Mouse (Mus musculus): Measurements from ENCODE around the gene Olfr1176. TPM values are rescaled to one million over a fixed set of nuclear protein-coding genes. Genes with fewer than 3 reads are reported as not detected.

The Olfr1176 gene
- polyA plus RNA-seq (2016; fragmentation: Nextera tagmentation; extraction: Ambion mirVana) = not detected in 2 replicates

DNA sequence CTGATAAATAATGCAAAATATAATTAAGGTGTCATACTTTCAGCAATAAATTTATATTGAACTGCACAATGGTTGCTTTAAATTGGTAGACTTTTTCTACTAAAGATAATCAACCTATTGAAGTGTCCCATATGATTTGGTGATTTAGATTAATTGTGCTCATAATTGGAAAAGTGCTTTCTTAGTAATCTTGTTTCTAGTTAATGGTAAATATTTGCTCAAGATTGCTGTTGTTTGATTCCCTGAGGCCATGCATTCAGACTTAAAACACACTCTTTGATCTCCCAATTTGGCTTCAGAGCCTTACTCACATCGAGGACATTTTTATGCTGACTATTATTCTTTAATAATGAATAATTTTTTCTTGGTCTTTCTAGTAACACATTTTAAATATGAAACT, at the start of gene Olfr1176:
TSS of gene Olfr1176 (plus strand) at position 301 of the 400 bp plus-strand sequence.
- H3K27ac ChIP-seq (replicated peaks) = no peak within 1 kb of the TSS
- H3K4me1 ChIP-seq = no peaks in the 10 kb centered on the region
- no peak for DNase-seq (ENCODE audit: low spot score)
- no peaks in the 10 kb centered on the region for H3K9me3 ChIP-seq (replicated peaks)
- H3K36me3 ChIP-seq = no peaks in the 10 kb centered on the region
- H3K4me3 ChIP-seq = no peak within 1 kb of the TSS
- H3K27me3 ChIP-seq (ENCODE audit: low read depth, poor library complexity, severe bottlenecking) = no peaks in the 10 kb centered on the region
- 81% methylated on average over 1 of the region's 1 CpGs for WGBS

DNA sequence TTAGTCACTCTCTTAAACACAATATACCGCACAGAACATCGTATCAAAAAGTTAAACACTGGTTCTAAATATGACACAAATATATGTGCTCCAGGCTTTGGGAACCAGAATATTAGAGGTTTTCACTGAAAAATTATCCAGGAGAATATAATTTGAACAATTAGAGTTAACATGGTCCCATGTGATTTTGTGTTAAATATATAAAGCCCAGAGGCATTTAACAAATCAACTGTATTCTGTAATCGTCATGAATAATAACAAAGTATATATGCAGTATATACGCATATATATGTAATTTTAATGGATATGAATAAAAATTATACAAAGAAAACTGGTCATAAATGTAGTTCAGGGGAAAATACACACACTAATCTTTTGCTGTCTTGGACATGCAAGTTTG, 21.5 kb upstream of the Olfr1176 start, which contains the start of gene Olfr1174-ps:
TSS of gene Olfr1174-ps (minus strand) at position 101 of the 400 bp plus-strand sequence.
- H3K36me3 ChIP-seq = no peaks in the 10 kb centered on the region
- no peak within 1 kb of the TSS for H3K4me3 ChIP-seq
- H3K4me1 ChIP-seq = no peaks in the 10 kb centered on the region
- H3K9me3 ChIP-seq (replicated peaks) = no peaks in the 10 kb centered on the region
- WGBS = 91% methylated on average over 4 of the region's 4 CpGs
- DNase-seq (ENCODE audit: low spot score) = no peak
- H3K27me3 ChIP-seq (ENCODE audit: low read depth, poor library complexity, severe bottlenecking) = no peaks in the 10 kb centered on the region
- no peak within 1 kb of the TSS for H3K27ac ChIP-seq (replicated peaks)

DNA sequence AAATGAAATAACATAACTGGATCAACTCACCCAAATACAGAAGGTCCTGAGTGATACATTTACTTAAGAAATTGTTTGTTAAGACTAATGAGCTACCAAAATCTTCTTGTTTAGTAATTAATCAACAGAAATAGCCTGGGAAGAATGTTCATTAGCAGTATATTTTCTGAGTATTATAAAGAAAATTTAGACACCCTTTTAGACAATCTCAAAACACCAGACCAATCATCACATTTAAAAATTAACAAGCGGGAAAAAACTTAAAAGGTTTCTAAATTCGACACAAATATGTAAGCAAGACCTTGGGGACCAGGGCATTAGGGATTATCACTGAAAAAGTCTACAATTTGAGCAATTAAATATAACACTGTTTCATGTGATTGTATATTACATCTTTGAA, 9.4 kb upstream of the Olfr1176 start, which contains the start of gene Olfr1175-ps:
TSS of gene Olfr1175-ps (minus strand) at position 101 of the 400 bp plus-strand sequence.
- H3K4me1 ChIP-seq = no peaks in the 10 kb centered on the region
- no peak within 1 kb of the TSS for H3K27ac ChIP-seq (replicated peaks)
- H3K36me3 ChIP-seq = no peaks in the 10 kb centered on the region
- H3K27me3 ChIP-seq (ENCODE audit: low read depth, poor library complexity, severe bottlenecking) = no peaks in the 10 kb centered on the region
- no peaks in the 10 kb centered on the region for H3K9me3 ChIP-seq (replicated peaks)
- WGBS = 84% methylated on average over 2 of the region's 2 CpGs
- no peak for DNase-seq (ENCODE audit: low spot score)
- H3K4me3 ChIP-seq = no peak within 1 kb of the TSS

DNA sequence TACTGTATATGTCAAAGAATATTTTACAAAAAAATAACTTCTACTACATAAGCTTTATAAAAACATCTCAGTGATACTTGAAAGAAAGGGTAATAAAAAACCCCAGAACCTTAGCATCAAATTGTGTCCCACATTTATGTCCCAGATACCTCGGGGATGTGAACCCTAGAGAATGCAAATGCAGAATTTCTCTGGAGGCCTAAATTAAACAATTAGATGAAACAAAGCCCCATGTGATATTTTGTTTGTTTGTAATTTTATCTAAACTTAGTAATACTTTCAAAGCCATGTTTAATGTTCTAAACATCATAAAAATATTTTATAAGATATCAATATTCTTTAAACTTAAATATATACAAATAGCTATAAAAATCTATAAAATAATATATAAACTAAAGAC, 9.9 kb downstream of the Olfr1176 start, which contains the start of gene Olfr1177-ps:
TSS of gene Olfr1177-ps (minus strand) at position 101 of the 400 bp plus-strand sequence.
- Histone ChIP-seq H3K4me3 (no peak within 1 kb of the TSS), H3K36me3 (no peaks in the 10 kb centered on the region), H3K4me1 (no peaks in the 10 kb centered on the region), H3K27ac (replicated peaks) (no peak within 1 kb of the TSS), H3K27me3 (ENCODE audit: low read depth, poor library complexity, severe bottlenecking) (no peaks in the 10 kb centered on the region), H3K9me3 (replicated peaks) (no peaks in the 10 kb centered on the region)
- no peak for DNase-seq (ENCODE audit: low spot score)
- 86% methylated on average over 1 of the region's 1 CpGs for WGBS

DNA sequence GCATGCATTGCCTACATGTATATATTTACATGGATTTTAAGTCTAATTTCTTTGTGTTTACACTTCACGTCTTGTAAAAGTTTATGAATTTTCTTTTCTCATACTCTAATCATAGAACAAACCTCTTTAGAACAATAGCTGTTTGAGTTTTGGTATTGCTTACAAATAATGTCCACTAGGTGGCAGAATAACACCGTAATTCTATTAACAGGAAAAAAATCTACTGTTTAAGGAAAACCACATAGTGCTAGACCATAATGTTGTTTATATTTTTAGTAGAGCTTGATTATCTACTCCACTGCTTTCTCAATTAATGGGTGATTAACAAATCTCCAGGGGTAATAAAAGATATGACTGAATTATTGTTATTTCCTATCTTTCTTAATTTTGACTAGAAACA, 19.8 kb downstream of the Olfr1176 start:
- WGBS = 7% methylated on average over 2 of the region's 2 CpGs
- Histone ChIP-seq H3K4me3 (no peak overlapping the region), H3K9me3 (replicated peaks) (no peaks in the 10 kb centered on the region), H3K27me3 (ENCODE audit: low read depth, poor library complexity, severe bottlenecking) (no peaks in the 10 kb centered on the region), H3K36me3 (no peaks in the 10 kb centered on the region), H3K4me1 (no peaks in the 10 kb centered on the region), H3K27ac (replicated peaks) (no peak overlapping the region)
- DNase-seq (ENCODE audit: low spot score) = no peak

DNA sequence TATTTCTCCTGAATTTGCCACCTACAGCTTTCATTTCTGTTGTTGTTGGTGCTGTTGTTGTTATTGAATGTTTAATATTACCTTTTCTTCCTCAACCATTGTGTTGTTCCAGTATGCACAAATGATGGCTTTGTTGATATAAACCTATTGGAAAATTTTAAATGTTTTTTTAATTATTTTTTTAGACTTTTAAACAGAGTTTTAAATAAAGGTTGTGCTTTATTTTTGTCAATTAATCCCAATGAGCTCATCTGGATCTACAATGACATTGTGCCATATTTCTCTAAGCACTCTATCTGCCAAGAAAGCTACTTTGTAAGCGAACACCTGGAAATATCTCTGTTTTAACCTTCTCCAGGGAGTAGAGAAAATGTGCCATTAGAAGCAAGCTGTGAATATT, 50.2 kb downstream of the Olfr1176 start, which contains the start of gene Olfr1178:
TSS of gene Olfr1178 (plus strand) at position 301 of the 400 bp plus-strand sequence.
- Histone ChIP-seq H3K27ac (replicated peaks) (no peak within 1 kb of the TSS), H3K4me3 (no peak within 1 kb of the TSS), H3K27me3 (ENCODE audit: low read depth, poor library complexity, severe bottlenecking) (no peaks in the 10 kb centered on the region), H3K36me3 (no peaks in the 10 kb centered on the region), H3K9me3 (replicated peaks) (no peaks in the 10 kb centered on the region), H3K4me1 (no peaks in the 10 kb centered on the region)
- 86% methylated on average over 1 of the region's 1 CpGs for WGBS
- DNase-seq (ENCODE audit: low spot score) = no peak

Other genes with a start within 250 kb of the Olfr1176 start
- gene Olfr1164, start 242.8 kb upstream of the Olfr1176 start, polyA plus RNA-seq (2016; fragmentation: Nextera tagmentation; extraction: Ambion mirVana) = not detected in 2 replicates
- gene Olfr1166, start 208.4 kb upstream of the Olfr1176 start, polyA plus RNA-seq (2016; fragmentation: Nextera tagmentation; extraction: Ambion mirVana) = not detected in 2 replicates
- not detected in 2 replicates for gene Olfr1167, start 181.5 kb upstream of the Olfr1176 start, polyA plus RNA-seq (2016; fragmentation: Nextera tagmentation; extraction: Ambion mirVana)
- not detected in 2 replicates for gene Olfr1168, start 154.8 kb upstream of the Olfr1176 start, polyA plus RNA-seq (2016; fragmentation: Nextera tagmentation; extraction: Ambion mirVana)
- gene Olfr1170, start 108.4 kb upstream of the Olfr1176 start, polyA plus RNA-seq (2016; fragmentation: Nextera tagmentation; extraction: Ambion mirVana) = not detected in 2 replicates
- not detected in 2 replicates for gene Olfr1173, start 56.8 kb upstream of the Olfr1176 start, polyA plus RNA-seq (2016; fragmentation: Nextera tagmentation; extraction: Ambion mirVana)
- not detected in 2 replicates for gene Olfr1174-ps, start 21.6 kb upstream of the Olfr1176 start, polyA plus RNA-seq (2016; fragmentation: Nextera tagmentation; extraction: Ambion mirVana)
- gene Olfr1175-ps, start 9.5 kb upstream of the Olfr1176 start, polyA plus RNA-seq (2016; fragmentation: Nextera tagmentation; extraction: Ambion mirVana) = not detected in 2 replicates
- gene Olfr1177-ps, start 9.8 kb downstream of the Olfr1176 start, polyA plus RNA-seq (2016; fragmentation: Nextera tagmentation; extraction: Ambion mirVana) = not detected in 2 replicates
- gene Olfr1178, start 50.3 kb downstream of the Olfr1176 start, polyA plus RNA-seq (2016; fragmentation: Nextera tagmentation; extraction: Ambion mirVana) = not detected in 2 replicates
- gene Olfr1179, start 69.7 kb downstream of the Olfr1176 start, polyA plus RNA-seq (2016; fragmentation: Nextera tagmentation; extraction: Ambion mirVana) = not detected in 2 replicates
- gene Olfr1180, start 82.4 kb downstream of the Olfr1176 start, polyA plus RNA-seq (2016; fragmentation: Nextera tagmentation; extraction: Ambion mirVana) = not detected in 2 replicates
- gene Olfr1181, start 89.5 kb downstream of the Olfr1176 start, polyA plus RNA-seq (2016; fragmentation: Nextera tagmentation; extraction: Ambion mirVana) = not detected in 2 replicates
- not detected in 2 replicates for gene Gm13757, start 112.4 kb downstream of the Olfr1176 start, polyA plus RNA-seq (2016; fragmentation: Nextera tagmentation; extraction: Ambion mirVana)
- not detected in 2 replicates for gene Olfr1183, start 118.1 kb downstream of the Olfr1176 start, polyA plus RNA-seq (2016; fragmentation: Nextera tagmentation; extraction: Ambion mirVana)
- gene Olfr1184, start 146.9 kb downstream of the Olfr1176 start, polyA plus RNA-seq (2016; fragmentation: Nextera tagmentation; extraction: Ambion mirVana) = not detected in 2 replicates
- gene Olfr1185-ps1, start 156.6 kb downstream of the Olfr1176 start, polyA plus RNA-seq (2016; fragmentation: Nextera tagmentation; extraction: Ambion mirVana) = not detected in 2 replicates
- not detected in 2 replicates for gene Olfr1186, start 181.8 kb downstream of the Olfr1176 start, polyA plus RNA-seq (2016; fragmentation: Nextera tagmentation; extraction: Ambion mirVana)
- not detected in 2 replicates for gene Olfr1188, start 220.2 kb downstream of the Olfr1176 start, polyA plus RNA-seq (2016; fragmentation: Nextera tagmentation; extraction: Ambion mirVana)
- not detected in 2 replicates for gene Olfr1189, start 249.7 kb downstream of the Olfr1176 start, polyA plus RNA-seq (2016; fragmentation: Nextera tagmentation; extraction: Ambion mirVana)

Data from midbrain, embryonic 10.5 days (tissue).